Mouse (Mus musculus): ENCODE data around the gene Cd164.

The Cd164 gene

DNA sequence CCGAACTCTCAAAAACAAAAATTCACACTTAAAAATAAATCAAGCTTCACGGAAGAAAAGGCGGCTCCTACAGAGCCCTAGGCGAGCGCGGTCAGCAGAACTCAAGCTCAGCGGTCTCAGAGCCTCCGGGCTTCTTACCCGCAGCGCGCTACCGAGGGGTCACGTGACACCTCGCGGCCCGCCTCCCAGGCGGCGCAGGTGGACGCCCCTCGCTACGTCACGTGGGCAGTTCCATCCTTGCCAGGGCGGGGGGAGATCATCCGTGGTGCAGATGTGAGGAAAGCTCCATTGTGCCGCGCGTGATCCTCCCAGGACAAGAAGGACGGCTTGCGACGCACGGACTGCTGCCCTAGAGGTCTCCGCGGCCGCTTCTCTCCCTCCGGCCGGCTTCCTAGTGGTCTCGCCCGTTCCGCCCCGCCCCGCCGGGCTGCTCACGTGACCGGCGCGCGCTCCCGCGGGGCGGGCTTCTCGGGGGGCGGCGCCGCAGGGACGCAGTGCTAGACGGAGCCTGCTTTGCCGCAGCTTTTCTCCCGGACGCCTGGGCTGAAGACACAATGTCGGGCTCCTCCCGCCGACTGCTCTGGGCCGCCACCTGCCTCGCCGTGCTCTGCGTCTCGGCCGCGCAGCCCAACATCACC is at the start of gene Cd164:
TSS of gene Cd164 (plus strand) at position 434 of the 638 bp plus-strand sequence.
- DNase-seq (ENCODE audit: low read depth), result peak; percentile 97

DNA sequence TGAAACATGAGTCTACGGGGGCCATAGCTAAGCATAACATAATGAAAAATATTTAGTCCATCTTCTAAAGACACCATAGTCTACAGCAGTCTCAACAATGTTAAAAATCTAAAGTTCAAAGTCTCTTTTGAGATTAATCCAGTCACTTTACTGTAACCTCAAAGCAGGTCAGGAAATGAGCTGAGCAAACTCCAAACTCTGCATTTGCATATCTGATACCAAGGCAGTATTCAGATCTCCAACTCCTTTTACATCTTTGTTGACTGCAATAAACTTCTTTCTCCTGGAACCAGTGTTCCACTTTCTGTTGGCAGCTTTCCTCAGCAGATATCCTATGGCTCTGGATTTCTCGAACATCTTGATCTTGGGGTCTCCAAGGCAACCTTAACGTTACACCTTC is 48.5 kb upstream of the Cd164 start:
- DNase-seq (ENCODE audit: low read depth), result no peak

DNA sequence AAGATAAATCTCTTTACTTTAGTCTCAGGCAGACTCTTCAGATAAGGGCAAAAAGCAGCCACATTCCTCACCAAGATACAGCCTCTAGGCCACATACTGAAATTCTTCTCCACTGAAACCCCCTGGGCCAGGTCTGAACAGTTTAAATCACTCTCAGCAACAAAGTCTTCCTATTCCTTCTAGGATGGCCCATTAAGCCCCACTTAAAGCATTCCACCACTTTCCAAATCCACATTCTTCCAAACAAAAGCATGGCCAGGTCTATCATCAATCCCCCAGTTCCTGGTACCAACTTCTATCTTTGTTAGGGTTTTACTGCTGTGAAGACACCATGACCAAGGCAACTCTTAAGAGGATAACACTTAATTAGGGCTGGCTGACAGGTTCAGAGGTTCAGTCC is 46.7 kb upstream of the Cd164 start:
- DNase-seq (ENCODE audit: low read depth), result no peak

DNA sequence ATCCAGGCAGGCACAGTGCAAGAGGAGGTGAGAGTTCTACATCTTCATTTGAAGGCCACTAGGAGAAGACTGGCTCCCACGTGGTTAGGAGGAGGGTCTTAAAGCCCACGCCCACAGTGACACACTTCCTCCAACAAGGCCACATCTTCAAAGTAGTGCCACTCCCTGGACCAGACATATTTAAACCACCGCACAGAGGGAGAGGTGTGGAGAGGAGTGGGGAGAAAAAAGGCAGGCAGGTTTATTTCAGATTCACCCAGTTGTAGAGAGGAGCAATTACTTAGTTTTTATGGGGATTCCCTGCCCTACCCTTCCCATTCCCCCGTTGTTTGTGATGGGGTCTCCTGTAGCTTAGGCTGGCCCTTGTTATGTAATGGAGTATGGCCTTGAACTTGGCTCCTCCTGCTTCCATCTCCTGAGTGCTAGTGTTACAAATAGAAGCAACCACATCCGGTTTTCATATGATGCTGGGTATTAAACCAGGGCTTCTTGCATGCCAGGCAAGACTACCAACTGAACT is 46.2 kb upstream of the Cd164 start:
- no peak for DNase-seq (ENCODE audit: low read depth)

DNA sequence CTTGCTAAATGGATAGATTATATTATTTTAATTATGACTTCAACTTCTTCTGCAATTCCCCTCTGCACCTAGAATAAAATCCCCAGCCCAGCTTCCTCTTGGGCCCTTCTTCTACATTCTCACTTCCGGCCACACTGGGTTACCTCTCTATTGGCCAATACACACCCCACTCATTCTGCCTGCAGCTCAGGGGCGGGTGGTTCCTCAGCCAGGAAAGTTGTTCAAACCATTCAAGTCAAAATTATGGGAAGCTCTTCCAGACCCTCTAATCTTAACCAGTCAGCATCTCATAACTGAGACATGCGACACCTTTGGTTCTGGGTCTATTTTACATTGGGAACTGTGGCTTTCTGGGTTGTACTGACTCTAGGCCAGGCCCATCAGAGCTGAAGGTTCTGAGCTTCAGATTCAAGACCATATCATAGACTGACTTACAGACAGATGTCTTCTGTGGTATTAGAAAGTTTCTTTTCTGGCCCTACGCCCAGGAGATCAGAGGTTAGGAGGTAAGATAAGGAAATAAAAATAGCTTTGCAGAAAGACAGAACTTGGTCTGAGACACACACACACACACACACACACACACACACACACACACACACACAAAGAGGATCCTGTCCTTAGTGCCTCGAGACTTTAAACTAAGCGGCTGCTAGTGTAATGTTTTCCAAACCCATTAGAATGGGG is 45.3 kb upstream of the Cd164 start:
- DNase-seq (ENCODE audit: low read depth), result peak; percentile 35

DNA sequence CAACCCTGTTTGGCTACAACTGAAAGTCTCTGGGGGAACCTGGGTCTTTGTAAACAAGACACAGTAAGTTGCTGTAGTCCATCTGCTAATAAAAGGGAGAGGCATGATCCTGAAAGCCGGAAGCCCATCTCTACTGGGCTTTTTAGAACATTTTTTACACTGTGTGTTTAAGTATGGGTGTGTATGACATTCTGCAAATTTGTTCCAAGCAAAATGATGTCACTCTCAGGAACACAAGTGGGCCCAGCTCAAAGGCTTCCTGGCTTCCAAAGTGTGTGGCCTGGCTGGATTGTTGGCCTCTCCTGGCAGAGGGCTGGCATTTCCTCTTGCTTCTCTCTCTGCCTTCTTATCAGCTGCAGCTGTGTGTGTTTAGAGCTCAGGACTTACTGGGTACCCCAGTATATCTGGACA is 44.2 kb upstream of the Cd164 start:
- DNase-seq (ENCODE audit: low read depth), result peak; percentile 22

DNA sequence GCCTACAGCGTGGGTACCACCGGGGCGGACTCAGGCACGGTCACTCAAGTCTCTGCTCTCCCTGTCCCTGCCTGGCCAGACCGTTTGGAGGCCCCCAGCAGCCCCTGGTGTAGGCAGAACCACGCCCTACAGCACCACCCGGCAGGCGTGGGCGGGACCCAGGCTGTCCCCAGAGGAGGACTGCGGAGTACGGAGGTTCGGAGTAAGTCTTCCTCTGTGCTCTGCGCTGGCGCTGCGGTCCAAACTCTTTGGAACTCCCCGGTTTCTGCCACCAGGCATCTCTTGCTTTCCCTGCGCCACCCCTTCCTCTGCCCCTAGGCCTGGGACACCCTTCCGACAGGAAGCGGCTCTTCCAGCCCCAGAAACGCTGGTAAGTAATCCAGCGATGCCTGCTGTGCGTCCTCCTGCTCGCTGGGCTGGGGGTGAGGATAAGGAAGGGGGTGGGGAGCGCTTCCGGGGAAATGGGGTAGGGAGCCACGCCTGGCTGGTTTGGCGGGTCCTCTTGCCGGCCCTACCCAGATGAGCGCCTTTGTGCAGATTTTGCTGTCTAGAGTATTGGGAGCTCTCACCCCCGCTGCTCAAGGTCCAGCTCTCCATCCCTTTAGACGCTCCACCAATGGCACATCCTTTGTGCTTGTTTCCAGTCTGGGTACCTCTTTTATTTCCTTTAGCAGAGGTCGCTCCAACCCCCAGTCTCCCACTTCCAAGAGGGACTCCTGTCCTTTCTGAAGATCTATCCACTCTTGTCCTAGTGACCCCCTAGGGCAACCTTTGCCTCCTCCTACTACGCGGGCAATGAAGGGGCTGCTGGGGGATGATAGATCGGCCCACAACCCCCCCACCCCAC is 42.8 kb upstream of the Cd164 start, which contains the start of gene Mical1:
TSS of gene Mical1 (plus strand) at position 144 of the 847 bp plus-strand sequence.
- peak; percentile 39 for DNase-seq (ENCODE audit: low read depth)

DNA sequence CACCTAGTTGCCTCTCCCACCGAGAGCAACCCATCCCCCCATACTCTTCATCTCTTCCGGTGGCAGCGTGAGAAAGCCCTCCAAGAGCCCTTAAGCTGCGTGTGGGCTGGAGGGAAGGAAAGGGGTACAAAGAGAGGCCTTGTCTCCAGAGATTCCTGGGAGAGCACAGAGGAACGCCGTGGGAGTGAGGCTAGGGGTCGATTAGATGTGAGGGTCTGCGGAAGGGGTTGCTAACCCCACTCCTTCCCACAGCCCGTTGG is 42.3 kb upstream of the Cd164 start:
- no peak for DNase-seq (ENCODE audit: low read depth)

DNA sequence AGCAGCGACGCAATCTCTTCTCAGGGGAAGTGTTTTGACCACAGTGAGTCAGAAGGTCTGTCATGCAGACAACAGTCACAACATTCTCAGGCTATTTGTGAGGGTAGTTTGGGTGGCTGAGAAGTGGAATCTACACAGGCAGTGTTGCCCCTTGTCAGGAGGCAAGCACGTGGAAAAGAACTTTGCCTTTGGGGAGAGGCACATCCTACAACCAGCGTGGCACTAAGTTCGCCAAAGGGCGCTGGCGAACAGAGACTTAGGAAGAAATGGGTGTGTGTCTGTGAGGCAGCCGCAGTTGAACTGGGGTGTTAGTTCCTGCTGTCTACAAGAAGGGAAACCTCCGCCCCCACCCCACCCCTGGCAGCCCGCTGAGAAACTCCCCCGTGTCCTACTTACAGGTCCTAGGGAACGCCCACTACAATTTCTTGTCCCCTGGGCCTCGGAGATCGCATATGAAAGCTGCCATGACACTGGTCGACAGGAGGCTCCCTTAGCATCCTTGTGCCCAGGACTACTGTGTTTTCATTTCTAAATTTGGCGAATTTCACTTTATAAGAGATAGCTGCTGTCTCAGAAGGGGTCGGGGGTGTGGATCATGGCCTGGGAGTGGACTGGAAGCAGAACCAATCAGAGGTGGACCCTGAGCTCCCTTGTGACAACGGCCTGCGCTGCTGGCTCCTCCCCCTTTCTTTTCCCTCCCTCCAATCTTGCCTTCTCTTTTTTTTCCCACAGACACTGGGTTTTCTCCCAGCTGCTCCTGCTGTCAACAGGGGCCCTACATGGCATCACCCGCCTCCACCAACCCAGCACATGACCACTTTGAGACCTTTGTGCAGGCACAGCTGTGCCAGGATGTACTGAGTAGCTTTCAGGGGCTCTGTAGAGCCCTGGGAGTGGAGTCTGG is 41.7 kb upstream of the Cd164 start:
- peak; percentile 79 for DNase-seq (ENCODE audit: low read depth)

DNA sequence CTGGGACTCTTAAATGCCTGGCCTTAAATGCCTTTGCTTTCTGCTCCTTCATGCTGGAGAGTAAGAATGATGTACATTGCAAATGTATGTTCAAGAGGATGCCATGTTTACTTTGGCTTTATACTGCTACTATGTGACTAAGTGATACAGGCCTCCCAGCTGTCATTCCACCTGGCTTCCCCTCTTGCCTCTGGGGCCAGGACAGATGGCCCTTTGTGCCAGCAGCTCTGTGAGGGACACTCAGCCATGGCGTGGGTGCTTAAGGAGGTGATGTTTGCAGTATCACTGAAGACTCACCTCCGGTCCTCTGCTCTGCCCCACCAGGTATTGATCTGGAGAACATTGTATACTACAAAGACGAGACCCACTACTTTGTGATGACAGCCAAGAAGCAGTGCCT is 39.3 kb upstream of the Cd164 start:
- no peak for DNase-seq (ENCODE audit: low read depth)

DNA sequence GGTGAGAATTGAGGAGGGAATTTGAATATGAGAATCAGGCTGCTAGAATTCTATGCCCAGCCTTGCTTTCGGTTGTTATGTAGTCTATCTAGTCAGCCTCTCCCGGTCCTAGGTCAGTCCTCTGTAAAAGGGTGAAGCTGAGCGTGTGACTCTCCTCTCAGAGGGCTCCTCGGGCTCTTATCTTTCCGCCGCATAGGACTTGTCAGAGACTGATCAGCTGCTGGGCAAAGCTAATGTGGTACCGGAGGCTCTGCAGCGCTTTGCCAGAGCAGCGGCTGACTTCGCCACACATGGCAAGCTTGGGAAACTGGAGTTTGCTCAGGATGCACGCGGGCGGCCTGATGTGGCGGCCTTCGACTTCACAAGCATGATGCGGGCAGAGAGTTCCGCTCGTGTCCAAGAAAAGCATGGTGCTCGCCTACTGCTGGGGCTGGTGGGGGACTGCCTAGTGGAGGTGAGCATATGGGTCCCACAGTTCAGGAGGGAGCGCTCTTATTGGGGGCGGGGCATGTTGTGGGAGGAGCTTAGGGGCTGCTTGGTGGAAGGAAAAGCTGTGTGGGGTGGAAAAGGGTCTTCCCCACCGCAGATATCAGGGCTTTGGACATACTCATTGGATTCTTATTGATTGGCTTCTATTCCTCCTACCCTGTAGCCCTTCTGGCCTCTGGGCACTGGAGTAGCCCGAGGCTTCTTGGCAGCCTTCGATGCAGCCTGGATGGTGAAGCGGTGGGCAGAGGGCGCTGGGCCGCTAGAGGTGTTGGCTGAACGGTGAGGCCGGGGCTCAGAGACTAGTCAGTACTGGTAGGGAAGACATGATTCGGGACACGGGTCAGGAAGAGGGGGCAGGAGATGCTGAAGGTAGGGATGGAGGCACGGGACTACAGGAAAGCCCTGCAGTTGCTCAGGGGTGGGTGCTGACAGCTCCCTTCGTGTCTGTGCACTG is 38.0 kb upstream of the Cd164 start:
- DNase-seq (ENCODE audit: low read depth), result no peak

DNA sequence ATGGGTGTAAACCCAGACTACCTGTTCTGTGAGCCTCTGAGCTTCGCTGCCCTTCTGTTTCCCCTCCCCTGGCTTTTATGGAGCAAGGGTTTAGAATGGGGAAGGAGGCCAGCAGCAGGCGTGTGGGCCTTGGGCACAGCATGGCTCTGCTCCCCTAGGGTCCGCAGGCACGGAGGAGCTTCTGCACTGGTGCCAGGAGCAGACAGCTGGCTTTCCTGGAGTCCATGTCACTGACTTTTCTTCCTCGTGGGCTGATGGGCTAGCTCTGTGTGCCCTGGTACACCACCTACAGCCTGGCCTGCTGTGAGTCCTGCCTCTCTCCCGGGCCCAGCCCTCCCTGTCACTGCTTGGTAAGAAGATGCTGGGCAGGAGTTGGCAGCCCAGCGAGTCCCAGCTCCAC is 36.8 kb upstream of the Cd164 start:
- no peak for DNase-seq (ENCODE audit: low read depth)

DNA sequence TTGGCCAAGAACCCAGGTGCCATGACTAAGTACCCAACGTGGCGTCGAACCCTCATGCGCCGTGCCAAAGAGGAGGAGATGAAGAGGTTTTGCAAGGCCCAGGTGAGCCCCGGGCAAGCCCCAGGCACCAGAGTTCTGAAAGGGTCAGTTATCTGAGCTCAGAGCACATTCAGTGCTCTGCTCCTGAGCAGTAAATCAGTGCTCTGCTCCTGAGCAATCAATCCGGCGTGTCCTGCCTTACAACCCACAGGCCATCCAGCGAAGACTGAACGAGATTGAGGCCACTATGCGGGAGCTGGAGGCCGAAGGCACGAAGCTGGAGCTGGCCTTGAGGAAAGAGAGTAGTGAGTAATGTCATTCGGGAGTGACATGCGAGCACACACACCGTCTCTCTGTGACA is 33.4 kb upstream of the Cd164 start:
- DNase-seq (ENCODE audit: low read depth), result no peak

DNA sequence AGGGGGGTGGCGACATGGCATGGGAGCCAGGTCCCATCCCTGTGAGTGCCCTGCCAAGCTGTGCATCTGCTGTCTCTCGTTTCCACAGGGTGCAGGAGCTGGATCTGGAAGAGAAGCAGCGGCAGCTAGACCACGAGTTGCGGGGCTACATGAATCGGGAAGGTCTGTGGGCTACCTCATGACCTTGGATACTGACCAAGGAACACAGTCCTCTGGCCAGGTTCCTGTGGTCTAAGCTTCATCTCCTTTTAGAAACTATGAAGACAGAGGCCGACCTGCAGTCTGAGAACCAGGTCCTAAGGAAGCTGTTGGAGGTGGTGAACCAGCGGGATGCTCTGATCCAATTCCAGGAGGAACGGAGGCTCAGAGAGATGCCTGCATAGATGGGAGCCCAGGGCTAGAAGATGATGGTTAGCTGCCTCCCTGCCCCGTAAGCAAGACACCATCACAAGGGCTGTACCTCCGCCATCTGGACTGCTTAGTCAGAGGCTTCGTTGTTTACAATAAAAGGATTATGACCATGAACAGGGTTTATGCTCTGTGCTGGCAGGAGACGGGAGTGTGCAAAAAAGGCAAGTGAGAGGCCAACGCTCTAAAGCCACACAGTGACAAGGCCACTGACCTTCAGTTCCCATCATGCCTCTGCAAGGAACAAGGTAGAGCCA is 32.6 kb upstream of the Cd164 start:
- peak; percentile 52 for DNase-seq (ENCODE audit: low read depth)

DNA sequence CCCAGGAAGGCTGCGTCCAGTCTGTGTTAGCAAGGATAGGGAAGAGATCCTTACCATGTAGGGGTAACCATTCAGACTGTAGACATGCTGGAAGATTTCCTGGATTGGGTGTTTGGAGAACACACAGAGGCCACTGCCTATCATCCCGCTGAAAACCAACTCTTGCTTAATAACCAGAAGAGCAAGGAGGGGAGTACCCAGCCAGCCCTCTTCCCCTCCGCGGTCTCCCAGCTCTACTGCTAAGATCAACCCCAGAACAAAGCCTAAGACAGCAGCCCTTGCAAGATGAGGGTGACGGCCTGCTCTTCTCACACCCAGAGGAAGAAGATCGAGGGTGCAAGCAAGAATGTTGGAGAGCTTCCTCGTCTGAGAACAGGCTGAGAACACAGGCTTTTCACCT is 30.3 kb upstream of the Cd164 start:
- peak; percentile 48 for DNase-seq (ENCODE audit: low read depth)

DNA sequence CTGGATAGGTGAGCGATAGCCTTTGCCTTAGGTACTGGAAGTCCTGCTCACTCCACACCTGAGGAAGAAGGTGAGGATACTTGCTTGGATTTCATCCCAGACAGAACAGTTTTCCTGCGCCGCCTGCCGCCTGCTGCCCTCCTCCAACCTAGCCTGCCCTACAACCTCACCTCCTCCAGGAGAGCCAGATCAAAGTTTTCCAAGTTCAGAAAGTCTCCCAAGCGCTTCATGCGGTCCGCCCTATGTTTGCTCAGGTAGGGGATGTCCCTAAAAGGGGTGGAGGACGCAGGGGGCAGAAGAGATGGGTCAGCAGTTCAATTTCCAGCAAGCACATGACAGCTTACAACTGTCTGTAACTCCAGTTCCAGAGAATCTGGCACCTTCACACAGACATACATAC is 29.9 kb upstream of the Cd164 start:
- no peak for DNase-seq (ENCODE audit: low read depth)

DNA sequence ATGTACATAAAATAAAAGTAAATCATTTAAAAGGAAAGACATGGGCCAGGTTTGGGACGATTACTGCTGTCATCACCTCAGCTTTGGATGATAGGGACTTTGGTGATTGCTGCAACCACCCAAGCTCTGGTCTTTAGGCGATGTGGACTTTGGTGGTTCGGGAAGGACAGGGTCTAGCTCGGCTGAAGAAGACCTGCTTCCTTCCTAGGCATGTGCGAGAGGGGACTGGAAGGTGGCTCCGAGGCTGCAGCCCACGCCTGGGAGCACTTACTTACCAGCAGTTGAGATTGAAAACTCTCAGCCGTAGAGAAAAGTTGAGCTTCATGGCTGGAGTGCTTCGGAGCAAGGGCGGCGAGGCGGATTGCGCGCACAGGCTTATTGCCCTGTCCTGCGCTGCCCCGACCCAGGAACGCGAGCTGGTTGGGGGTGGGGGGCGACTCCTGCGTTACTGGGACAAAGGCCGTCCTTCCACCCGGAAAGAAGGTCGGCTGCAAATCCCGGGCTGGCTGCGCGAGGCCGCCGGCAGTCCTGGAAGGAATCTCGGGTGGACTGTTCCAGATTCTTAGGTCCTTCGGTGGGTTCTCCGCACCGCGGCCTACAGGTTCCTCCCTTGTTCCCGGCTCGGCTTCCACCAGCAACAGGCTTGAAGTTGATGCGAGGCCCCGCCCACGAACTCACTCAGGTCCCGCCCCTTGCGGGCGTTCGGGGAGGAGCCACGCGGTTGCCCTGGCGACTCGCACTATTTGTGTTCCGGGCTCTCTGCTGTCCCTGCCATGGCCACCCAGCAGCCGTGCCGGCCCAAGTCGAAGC is 29.3 kb upstream of the Cd164 start, which contains the start of the genes Smpd2 and Ppil6:
TSS of gene Smpd2 (minus strand) at position 662 of the 810 bp plus-strand sequence.
TSS of gene Ppil6 (plus strand) at position 732 of the 810 bp plus-strand sequence.
- peak; percentile 97 for DNase-seq (ENCODE audit: low read depth)

DNA sequence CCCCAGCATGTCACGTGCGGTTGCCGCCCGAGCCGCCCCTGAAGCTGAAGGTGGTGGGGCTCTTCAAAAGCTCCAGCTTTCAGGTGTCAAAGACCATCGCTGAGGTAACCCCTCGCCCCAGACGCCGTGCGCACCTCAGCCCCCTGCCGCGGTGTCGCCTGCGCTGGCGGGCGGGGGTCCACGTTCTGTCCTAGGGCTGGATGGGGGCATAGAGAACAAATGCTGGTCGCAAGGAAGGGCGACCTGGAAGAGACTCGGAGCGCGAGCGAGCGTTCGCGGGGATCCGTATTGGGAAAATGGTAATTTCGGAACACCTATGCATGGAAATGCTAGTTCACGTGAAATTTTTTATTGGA is 28.7 kb upstream of the Cd164 start:
- no peak for DNase-seq (ENCODE audit: low read depth)

DNA sequence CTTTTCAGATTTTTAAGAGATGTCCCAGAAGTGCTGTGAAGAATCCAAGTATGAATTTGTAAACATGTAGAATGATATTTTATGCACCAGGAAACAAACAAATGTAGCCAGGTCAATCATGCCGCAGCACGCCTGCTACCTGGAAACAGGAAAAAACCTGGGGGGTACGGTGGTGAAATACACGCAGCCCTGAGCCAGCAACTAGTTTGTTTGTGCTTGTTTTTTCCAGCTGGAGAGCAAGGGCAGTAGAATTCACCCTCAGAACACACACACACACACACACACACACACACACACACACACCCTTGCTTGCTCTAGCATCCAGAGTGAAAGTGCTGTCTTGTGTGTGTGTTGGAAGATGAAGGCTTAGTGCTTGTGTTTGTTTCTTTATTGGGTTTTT is 28.1 kb upstream of the Cd164 start:
- DNase-seq (ENCODE audit: low read depth), result no peak
